Mouse (Mus musculus) spleen, postnatal 10 days (tissue): Measurements from ENCODE around the gene March2.

Source experiments
- DNase-seq, 2 experiments: peaks; one replicate each; pipeline ENCODE4 v3.0.0; 2021 to 2022; ENCODE audit warnings: low spot score in 2 of 2

March2 gene

GRCm38 (mm10) chr17:33718944-33719725, 665 bp upstream of the March2 start:
- DNase-seq: no peak

GRCm38 (mm10) chr17:33717982-33718381, 488 bp downstream of the March2 start:
- no peak for DNase-seq

GRCm38 (mm10) chr17:33717246-33717645, 1.2 kb downstream of the March2 start:
- peak in 1 of 2 experiments; percentile 40 for DNase-seq

GRCm38 (mm10) chr17:33714779-33715178, 3.7 kb downstream of the March2 start:
- peak in 1 of 2 experiments; percentile 28 for DNase-seq

GRCm38 (mm10) chr17:33713271-33713670, 5.2 kb downstream of the March2 start:
- peak; percentile 58 to 73 for DNase-seq

- DNase-seq: no peak
Measured at GRCm38 (mm10) chr17:33709834-33710233, 8.6 kb downstream of the March2 start.

- no peak for DNase-seq
Measured at GRCm38 (mm10) chr17:33703091-33703490, 15.4 kb downstream of the March2 start.

- no peak for DNase-seq
Measured at GRCm38 (mm10) chr17:33702178-33702577, 16.3 kb downstream of the March2 start.

GRCm38 (mm10) chr17:33695471-33695870, 23.0 kb downstream of the March2 start:
- no peak for DNase-seq

- no peak for DNase-seq
Measured at GRCm38 (mm10) chr17:33686760-33687159, 31.7 kb downstream of the March2 start, which contains the start of gene Hnrnpm. Hnrnpm (minus strand) TSS chr17:33686860.

GRCm38 (mm10) chr17:33685249-33685653, 33.2 kb downstream of the March2 start:
- peak; percentile 97 to 100 for DNase-seq

GRCm38 (mm10) chr17:33684671-33685231, 33.7 kb downstream of the March2 start:
- peak; percentile 63 to 79 for DNase-seq

GRCm38 (mm10) chr17:33681767-33682166, 36.7 kb downstream of the March2 start:
- no peak for DNase-seq

GRCm38 (mm10) chr17:33678771-33679170, 39.7 kb downstream of the March2 start:
- no peak for DNase-seq

GRCm38 (mm10) chr17:33676086-33676485, 42.4 kb downstream of the March2 start:
- DNase-seq: no peak

GRCm38 (mm10) chr17:33675452-33675851, 43.0 kb downstream of the March2 start:
- DNase-seq: no peak

- no peak for DNase-seq
Measured at GRCm38 (mm10) chr17:33673837-33674236, 44.6 kb downstream of the March2 start.

GRCm38 (mm10) chr17:33669681-33670080, 48.8 kb downstream of the March2 start:
- no peak for DNase-seq

- no peak for DNase-seq
Measured at GRCm38 (mm10) chr17:33666813-33667212, 51.7 kb downstream of the March2 start.

- no peak for DNase-seq
Measured at GRCm38 (mm10) chr17:33649781-33650475, 68.5 kb downstream of the March2 start.

GRCm38 (mm10) chr17:33645073-33645472, 73.4 kb downstream of the March2 start:
- DNase-seq: no peak

GRCm38 (mm10) chr17:33644068-33644467, 74.4 kb downstream of the March2 start:
- no peak for DNase-seq

- DNase-seq: no peak
Measured at GRCm38 (mm10) chr17:33639743-33640142, 78.7 kb downstream of the March2 start.
